Mouse (Mus musculus) bone marrow, adult 2 months (tissue): ENCODE measurements around the gene Pcdh15.

ENCODE experiments used
- CTCF ChIP-seq: fragments of 200-500 bp; IDR thresholded peaks from 2 replicates; pipeline ENCODE4 v1.5.1; 2011; ENCODE audit warnings: low read length, control low read depth; ENCODE audit not compliant: control insufficient read depth, insufficient read depth
- POLR2A ChIP-seq: fragments of 200-500 bp; IDR thresholded peaks from 2 replicates; pipeline ENCODE4 v1.6.1; 2011; ENCODE audit warnings: low read depth, mild to moderate bottlenecking, control low read depth, low read length, borderline replicate concordance; ENCODE audit not compliant: control insufficient read depth

DNA sequence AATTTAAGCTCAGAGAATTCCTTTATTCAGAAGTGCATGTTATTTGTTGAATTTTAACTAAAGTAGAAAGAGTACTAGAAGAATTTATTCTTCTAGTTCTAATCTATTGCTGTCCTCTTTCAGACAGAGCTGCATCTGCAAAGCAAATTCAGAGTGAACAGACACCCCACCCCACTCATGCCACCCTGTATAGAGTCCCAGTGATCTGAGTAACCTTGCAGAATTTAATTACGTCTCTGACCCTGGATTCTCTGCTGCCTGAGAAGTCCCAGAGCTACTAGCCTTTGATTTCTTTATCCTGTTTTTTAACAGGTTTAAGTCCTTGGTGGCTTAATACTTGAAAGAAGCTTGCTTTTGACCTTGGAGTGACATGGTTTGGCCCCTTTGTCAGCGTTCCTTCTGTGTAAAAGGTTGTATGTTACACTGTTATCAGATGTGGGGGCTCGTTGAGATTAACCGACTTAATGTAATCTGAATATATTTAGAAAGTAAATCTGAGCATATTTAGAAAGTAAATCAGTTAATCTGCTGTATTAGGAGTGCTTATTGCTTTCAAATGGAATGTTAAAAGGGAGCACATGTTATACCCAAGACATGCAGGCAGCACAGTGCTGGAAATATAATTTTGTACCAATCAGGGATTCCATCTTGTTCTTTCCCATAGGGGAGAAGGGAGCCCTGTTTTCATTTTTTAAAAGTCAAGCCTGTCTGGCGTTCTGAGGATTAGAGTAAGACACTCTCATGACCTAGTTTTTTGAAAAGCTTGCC, 601.6 kb downstream of the Pcdh15 start:
- no peak for TF ChIP-seq CTCF
- no peak for TF ChIP-seq POLR2A
